Mouse (Mus musculus) CH12.LX (cell line): ENCODE measurements around the gene Psma5.

Experiments
- CTCF ChIP-seq, 2 experiments: IDR thresholded peaks in 1 of 2; conservative IDR thresholded peaks in 1 of 2; 2 replicates each; pipeline ENCODE4 v1.5.1; 2011 to 2012; ENCODE audit warnings: low read depth in 2 of 2, low read length in 2 of 2, improper control_type of control experiment in 1 of 2, inconsistent platforms in 1 of 2, mild to moderate bottlenecking in 1 of 2, moderate library complexity in 1 of 2
- EP300 ChIP-seq: IDR thresholded peaks from 2 replicates; pipeline ENCODE4 v1.6.1; 2011; ENCODE audit warnings: low read length, improper control_type of control experiment
- GABPA ChIP-seq: IDR thresholded peaks from 2 replicates; pipeline ENCODE4 v1.6.1; 2012; ENCODE audit warnings: low read depth, low read length, improper control_type of control experiment, inconsistent platforms; ENCODE audit not compliant: insufficient replicate concordance
- JUN ChIP-seq: IDR thresholded peaks from 2 replicates; pipeline ENCODE4 v1.6.1; 2011; ENCODE audit warnings: low read depth, mild to moderate bottlenecking, low read length, improper control_type of control experiment, moderate library complexity; ENCODE audit not compliant: insufficient read depth
- JUND ChIP-seq: conservative IDR thresholded peaks from 2 replicates; pipeline ENCODE4 v1.6.1; 2011; ENCODE audit warnings: low read depth, low read length, improper control_type of control experiment
- KAT2A ChIP-seq: IDR thresholded peaks from 2 replicates; pipeline ENCODE4 v1.6.1; 2012; ENCODE audit warnings: low read length, improper control_type of control experiment, inconsistent platforms; ENCODE audit not compliant: insufficient replicate concordance
- MAX ChIP-seq: IDR thresholded peaks from 2 replicates; pipeline ENCODE4 v1.6.1; 2011; ENCODE audit warnings: low read length, improper control_type of control experiment
- POLR2A ChIP-seq: IDR thresholded peaks from 2 replicates; pipeline ENCODE4 v1.6.1; 2011; ENCODE audit warnings: low read depth, mild to moderate bottlenecking, improper control_type of control experiment, low read length
- RCOR1 ChIP-seq: conservative IDR thresholded peaks from 2 replicates; pipeline ENCODE4 v1.6.1; 2012; ENCODE audit warnings: low read depth, mild to moderate bottlenecking, inconsistent platforms, low read length, improper control_type of control experiment
- SMC3 ChIP-seq: IDR thresholded peaks from 2 replicates; pipeline ENCODE4 v1.6.1; 2011; ENCODE audit warnings: low read depth, low read length, improper control_type of control experiment
- UBTF ChIP-seq: IDR thresholded peaks from 2 replicates; pipeline ENCODE4 v1.6.1; 2012; ENCODE audit warnings: low read depth, mild to moderate bottlenecking, inconsistent platforms, low read length, improper control_type of control experiment, moderate library complexity

- TF ChIP-seq POLR2A (no peak), JUN (no peak), GABPA (no peak), MAX (no peak), CTCF (conservative IDR thresholded peaks at IDR 0.05 in 1 of 2, IDR thresholded peaks at IDR 0.05 in 1 of 2; ENCODE audit: low read depth in 2 of 2, low read length in 2 of 2) (no peak), JUND (no peak), EP300 (no peak), UBTF (no peak), SMC3 (no peak), RCOR1 (no peak), KAT2A (no peak)
Observed at GRCm38 (mm10) chr3:108209536-108209935, 47.2 kb upstream of the Psma5 start.
